Mouse (Mus musculus): ENCODE data around the gene Pbp2. TPM values are rescaled to one million over a fixed set of nuclear protein-coding genes. Genes with fewer than 3 reads are reported as not detected.

The Pbp2 gene
- total RNA-seq, 1 experiment from 2014 or later, result not detected

- ATAC-seq (replicated peaks in 1 of 2; ENCODE audit: insufficient read depth in 1 of 2, low FRiP score in 2 of 2, low TSS enrichment in 1 of 2, low read depth in 1 of 2, poor library complexity in 2 of 2, severe bottlenecking in 2 of 2), result no peak
Observed at GRCm38 (mm10) chr6:135271761-135272160, 38.4 kb downstream of the Pbp2 start.

- ATAC-seq (replicated peaks in 1 of 2; ENCODE audit: insufficient read depth in 1 of 2, low FRiP score in 2 of 2, low TSS enrichment in 1 of 2, low read depth in 1 of 2, poor library complexity in 2 of 2, severe bottlenecking in 2 of 2), result no peak
Observed at GRCm38 (mm10) chr6:135269626-135270025, 40.6 kb downstream of the Pbp2 start.

- no peak for ATAC-seq (replicated peaks in 1 of 2; ENCODE audit: insufficient read depth in 1 of 2, low FRiP score in 2 of 2, low TSS enrichment in 1 of 2, low read depth in 1 of 2, poor library complexity in 2 of 2, severe bottlenecking in 2 of 2)
Observed at GRCm38 (mm10) chr6:135268392-135268791, 41.8 kb downstream of the Pbp2 start.

- peak; percentile 53 to 75; a peak in 2 of 4 replicates for ATAC-seq (replicated peaks in 1 of 2; ENCODE audit: insufficient read depth in 1 of 2, low FRiP score in 2 of 2, low TSS enrichment in 1 of 2, low read depth in 1 of 2, poor library complexity in 2 of 2, severe bottlenecking in 2 of 2)
Observed at GRCm38 (mm10) chr6:135267221-135267620, 43.0 kb downstream of the Pbp2 start.

- ATAC-seq (replicated peaks in 1 of 2; ENCODE audit: insufficient read depth in 1 of 2, low FRiP score in 2 of 2, low TSS enrichment in 1 of 2, low read depth in 1 of 2, poor library complexity in 2 of 2, severe bottlenecking in 2 of 2), result no peak
Observed at GRCm38 (mm10) chr6:135266056-135266455, 44.1 kb downstream of the Pbp2 start.

GRCm38 (mm10) chr6:135264136-135264535 lies 46.1 kb downstream of the Pbp2 start:
- no peak for ATAC-seq (replicated peaks in 1 of 2; ENCODE audit: insufficient read depth in 1 of 2, low FRiP score in 2 of 2, low TSS enrichment in 1 of 2, low read depth in 1 of 2, poor library complexity in 2 of 2, severe bottlenecking in 2 of 2)

- ATAC-seq (replicated peaks in 1 of 2; ENCODE audit: insufficient read depth in 1 of 2, low FRiP score in 2 of 2, low TSS enrichment in 1 of 2, low read depth in 1 of 2, poor library complexity in 2 of 2, severe bottlenecking in 2 of 2), result no peak
Observed at GRCm38 (mm10) chr6:135262565-135262964, 47.6 kb downstream of the Pbp2 start.

- ATAC-seq (replicated peaks in 1 of 2; ENCODE audit: insufficient read depth in 1 of 2, low FRiP score in 2 of 2, low TSS enrichment in 1 of 2, low read depth in 1 of 2, poor library complexity in 2 of 2, severe bottlenecking in 2 of 2), result no peak
Observed at GRCm38 (mm10) chr6:135261124-135261523, 49.1 kb downstream of the Pbp2 start.

- no peak for ATAC-seq (replicated peaks in 1 of 2; ENCODE audit: insufficient read depth in 1 of 2, low FRiP score in 2 of 2, low TSS enrichment in 1 of 2, low read depth in 1 of 2, poor library complexity in 2 of 2, severe bottlenecking in 2 of 2)
Observed at GRCm38 (mm10) chr6:135260435-135260834, 49.8 kb downstream of the Pbp2 start.

Other genes starting within 250 kb of the Pbp2 start
- gene Gprc5a, start 244.8 kb downstream of the Pbp2 start, total RNA-seq (2017), result 0.84 TPM in 1 of 2 replicates, not detected in the other
- not detected in 2 replicates for gene Gprc5d, start 192.1 kb downstream of the Pbp2 start, total RNA-seq (2017)
- gene Fam234b, start 112.4 kb downstream of the Pbp2 start, total RNA-seq (2017), result 14.1 and 15.5 TPM in 2 replicates
- 19.4 and 54.6 TPM in 2 replicates for gene Hebp1, start 112.4 kb downstream of the Pbp2 start, total RNA-seq (2017)
- gene Gsg1, start 56.1 kb downstream of the Pbp2 start, total RNA-seq (2017), result 1.6 TPM in 1 of 2 replicates, not detected in the other
- gene Emp1, start 52.1 kb upstream of the Pbp2 start, total RNA-seq (2017), result 31.7 and 32.0 TPM in 2 replicates

All from hematopoietic stem cell, adult 5-6 weeks (primary cell).